Mouse (Mus musculus): ENCODE data around the gene Mphosph9. TPM values are rescaled to one million over a fixed set of nuclear protein-coding genes. Genes with fewer than 3 reads are reported as not detected.

The Mphosph9 gene
- polyA plus RNA-seq, 1 experiment = 4.4 TPM

DNA sequence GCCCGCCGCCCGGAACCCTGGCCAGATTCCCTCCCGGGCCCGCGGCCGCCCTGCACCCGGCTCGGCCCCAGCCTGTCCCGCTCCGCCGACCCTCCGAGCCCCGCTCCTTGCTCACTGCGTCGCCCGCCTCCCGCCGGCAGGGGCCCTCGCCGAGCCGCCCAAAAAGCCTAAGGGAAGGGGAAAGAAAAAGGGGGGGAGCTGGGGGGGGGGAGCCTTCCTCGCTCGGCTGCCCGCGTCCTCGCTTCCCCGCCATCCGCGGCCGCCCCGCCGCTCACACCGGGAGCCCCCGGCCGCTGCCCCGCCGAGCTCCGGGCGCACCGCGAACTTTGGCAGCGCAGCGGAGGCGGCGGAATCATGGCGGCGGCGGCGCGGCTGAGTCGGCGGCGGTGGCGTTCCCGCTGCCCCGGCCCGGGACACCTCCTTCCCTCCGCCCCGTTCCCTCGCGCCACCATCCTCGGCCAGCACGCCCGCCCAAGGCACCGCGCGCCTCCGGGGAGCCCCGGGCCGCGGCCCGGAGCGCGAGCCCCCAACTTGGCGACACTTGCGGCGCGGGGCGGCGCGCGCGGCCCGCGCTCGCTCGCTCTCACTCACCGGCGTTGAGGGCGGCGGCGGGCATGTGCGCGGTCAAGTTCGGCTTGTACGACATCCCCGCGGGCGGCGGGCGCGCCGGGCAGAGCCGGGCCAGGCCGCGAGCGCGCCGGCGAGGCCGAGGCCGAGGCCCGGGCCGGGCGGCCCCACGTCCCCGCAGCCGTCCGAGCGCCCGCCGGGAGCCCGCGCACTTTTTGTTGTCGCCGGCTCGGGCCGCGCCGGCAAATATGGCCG, 26.2 kb upstream of the Mphosph9 start:
- peak overlapping the region; percentile 81 for H3K4me3 ChIP-seq (ENCODE audit: extremely low read depth, insufficient read depth, insufficient read length)
- no peaks in the 10 kb centered on the region for H3K27me3 ChIP-seq (ENCODE audit: control insufficient read depth, insufficient read depth, low read length)
- 1% methylated on average over 81 of the region's 132 CpGs for WGBS
- H3K36me3 ChIP-seq (ENCODE audit: control insufficient read depth, insufficient read depth, low read length) = peaks cover 6% of the 10 kb centered on the region; the same call in 1 of the 2 replicates
- peaks cover 28% of the 10 kb centered on the region for H3K4me1 ChIP-seq (ENCODE audit: control insufficient read depth, insufficient read depth, insufficient read length)
- peak; percentile 35 to 55 for DNase-seq (ENCODE audit: low read depth in 1 of 2, low spot score in 2 of 2)
- TF ChIP-seq POLR2A (IDR thresholded peaks at IDR 0.05; ENCODE audit: low read depth, low read length) (no peak), CTCF (IDR thresholded peaks at IDR 0.05; ENCODE audit: extremely low read depth, insufficient read depth, insufficient read length, insufficient replicate concordance) (peak; percentile 49; the same call in 1 of the 2 replicates)
- peak overlapping the region; percentile 80 for H3K27ac ChIP-seq (ENCODE audit: insufficient read depth, low read length)

DNA sequence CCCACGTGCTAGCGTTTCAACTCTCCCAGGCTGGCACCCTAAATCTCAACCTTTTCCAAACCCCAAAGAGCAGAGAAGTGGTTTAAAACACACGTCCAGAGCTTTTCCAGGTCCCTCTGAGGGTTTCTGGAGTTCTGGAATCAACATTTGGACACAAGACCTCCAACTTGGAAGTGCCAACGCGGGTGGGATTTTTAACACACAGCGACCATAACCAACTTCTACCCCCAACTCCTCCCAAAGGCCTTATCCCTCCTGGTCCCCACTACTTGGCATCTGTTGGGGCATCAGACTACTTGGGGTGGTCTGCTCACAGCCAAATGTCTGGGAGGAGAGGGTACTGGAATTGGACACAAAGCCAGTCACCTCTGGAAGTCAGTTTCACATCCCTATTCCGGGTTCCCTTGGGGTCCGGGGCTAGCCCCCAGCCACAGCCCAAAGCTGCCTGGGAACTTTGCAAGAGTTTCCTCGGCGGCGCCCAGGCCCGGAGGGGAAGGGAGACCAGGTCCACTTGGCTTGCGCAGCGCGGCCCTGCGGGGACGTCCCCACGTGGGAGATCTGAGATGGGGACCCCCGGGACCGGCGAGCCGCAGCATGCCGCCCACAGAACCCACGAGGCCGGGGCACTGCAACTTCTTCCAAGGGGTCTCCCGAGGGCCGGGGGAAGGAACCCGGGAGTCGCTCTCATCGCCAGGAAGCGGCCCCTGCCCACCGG, 25.4 kb upstream of the Mphosph9 start:
- peak overlapping the region; percentile 81 for H3K4me3 ChIP-seq (ENCODE audit: extremely low read depth, insufficient read depth, insufficient read length)
- H3K36me3 ChIP-seq (ENCODE audit: control insufficient read depth, insufficient read depth, low read length) = peaks cover 12% of the 10 kb centered on the region
- DNase-seq (ENCODE audit: low read depth in 1 of 2, low spot score in 2 of 2) = peak in 1 of 2 experiments; percentile 26
- H3K27ac ChIP-seq (ENCODE audit: insufficient read depth, low read length) = peak overlapping the region; percentile 80
- H3K27me3 ChIP-seq (ENCODE audit: control insufficient read depth, insufficient read depth, low read length) = no peaks in the 10 kb centered on the region
- TF ChIP-seq POLR2A (IDR thresholded peaks at IDR 0.05; ENCODE audit: low read depth, low read length) = no peak
- no peak for TF ChIP-seq CTCF (IDR thresholded peaks at IDR 0.05; ENCODE audit: extremely low read depth, insufficient read depth, insufficient read length, insufficient replicate concordance)
- peaks cover 28% of the 10 kb centered on the region for H3K4me1 ChIP-seq (ENCODE audit: control insufficient read depth, insufficient read depth, insufficient read length)
- WGBS = under 1% methylated on average over 30 of the region's 32 CpGs

DNA sequence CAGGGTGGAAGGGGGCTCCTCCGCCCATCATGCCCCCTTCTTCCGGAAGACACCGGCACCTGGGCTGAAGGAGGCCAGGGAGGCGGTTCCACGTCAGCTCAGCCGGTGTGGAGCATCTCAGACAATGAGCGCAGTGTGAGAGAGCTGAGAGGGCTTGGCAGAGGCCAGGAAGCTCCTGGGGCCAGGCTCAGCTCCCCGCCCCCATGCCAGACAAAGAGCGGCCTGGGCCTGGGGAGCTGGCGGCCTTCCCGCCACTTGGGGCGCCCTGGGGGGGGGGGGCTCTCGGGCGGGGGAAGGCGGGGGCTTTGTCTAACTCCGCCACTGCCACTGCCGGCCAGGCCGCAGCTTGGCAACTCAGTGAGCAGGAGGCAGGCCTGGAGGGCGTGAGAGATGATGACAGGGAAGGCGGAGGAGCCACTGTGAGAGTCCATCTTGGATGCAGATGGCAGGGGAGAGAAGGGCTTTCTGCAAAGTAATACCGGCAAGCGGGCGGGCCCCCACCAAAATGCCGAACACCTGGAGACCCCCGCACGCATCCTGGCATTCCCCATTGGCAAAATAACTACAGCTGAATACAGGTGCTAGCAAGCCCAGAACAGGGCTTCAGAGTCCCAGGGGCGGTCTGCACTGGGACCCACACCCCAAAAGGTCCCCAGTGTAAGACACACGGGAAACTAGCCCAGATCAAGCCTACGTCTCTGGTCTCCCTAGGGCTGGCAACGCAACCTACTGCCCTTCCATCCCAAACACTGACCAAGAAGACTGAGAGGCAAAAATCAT, 24.6 kb upstream of the Mphosph9 start:
- Histone ChIP-seq H3K27me3 (ENCODE audit: control insufficient read depth, insufficient read depth, low read length) (no peaks in the 10 kb centered on the region), H3K36me3 (ENCODE audit: control insufficient read depth, insufficient read depth, low read length) (peaks cover 13% of the 10 kb centered on the region), H3K27ac (ENCODE audit: insufficient read depth, low read length) (peak overlapping the region; percentile 5; the same call in 1 of the 2 replicates), H3K4me3 (ENCODE audit: extremely low read depth, insufficient read depth, insufficient read length) (peak overlapping the region; percentile 81; the same call in 1 of the 2 replicates), H3K4me1 (ENCODE audit: control insufficient read depth, insufficient read depth, insufficient read length) (peaks cover 28% of the 10 kb centered on the region)
- 9% methylated on average over 30 of the region's 30 CpGs for WGBS
- peak; percentile 19 to 42 for DNase-seq (ENCODE audit: low read depth in 1 of 2, low spot score in 2 of 2)
- TF ChIP-seq POLR2A (IDR thresholded peaks at IDR 0.05; ENCODE audit: low read depth, low read length) = no peak
- TF ChIP-seq CTCF (IDR thresholded peaks at IDR 0.05; ENCODE audit: extremely low read depth, insufficient read depth, insufficient read length, insufficient replicate concordance) = no peak

GRCm38 (mm10) chr5:124351604-124352003, 23.8 kb upstream of the Mphosph9 start:
- DNase-seq (ENCODE audit: low read depth in 1 of 2, low spot score in 2 of 2) = no peak
- Histone ChIP-seq H3K36me3 (ENCODE audit: control insufficient read depth, insufficient read depth, low read length) (peaks cover 13% of the 10 kb centered on the region), H3K27me3 (ENCODE audit: control insufficient read depth, insufficient read depth, low read length) (no peaks in the 10 kb centered on the region), H3K4me3 (ENCODE audit: extremely low read depth, insufficient read depth, insufficient read length) (no peak overlapping the region), H3K27ac (ENCODE audit: insufficient read depth, low read length) (peak overlapping the region; percentile 8; the same call in 1 of the 2 replicates), H3K4me1 (ENCODE audit: control insufficient read depth, insufficient read depth, insufficient read length) (peaks cover 28% of the 10 kb centered on the region)
- TF ChIP-seq CTCF (IDR thresholded peaks at IDR 0.05; ENCODE audit: extremely low read depth, insufficient read depth, insufficient read length, insufficient replicate concordance) (no peak), POLR2A (IDR thresholded peaks at IDR 0.05; ENCODE audit: low read depth, low read length) (no peak)
- WGBS = 68% methylated on average over 3 of the region's 3 CpGs

GRCm38 (mm10) chr5:124351111-124351560, 23.4 kb upstream of the Mphosph9 start:
- peaks cover 28% of the 10 kb centered on the region for H3K4me1 ChIP-seq (ENCODE audit: control insufficient read depth, insufficient read depth, insufficient read length)
- DNase-seq (ENCODE audit: low read depth in 1 of 2, low spot score in 2 of 2) = no peak
- H3K27me3 ChIP-seq (ENCODE audit: control insufficient read depth, insufficient read depth, low read length) = no peaks in the 10 kb centered on the region
- no peak overlapping the region for H3K4me3 ChIP-seq (ENCODE audit: extremely low read depth, insufficient read depth, insufficient read length)
- peaks cover 17% of the 10 kb centered on the region for H3K36me3 ChIP-seq (ENCODE audit: control insufficient read depth, insufficient read depth, low read length)
- no peak for TF ChIP-seq CTCF (IDR thresholded peaks at IDR 0.05; ENCODE audit: extremely low read depth, insufficient read depth, insufficient read length, insufficient replicate concordance)
- TF ChIP-seq POLR2A (IDR thresholded peaks at IDR 0.05; ENCODE audit: low read depth, low read length) = no peak
- WGBS = 39% methylated on average over 7 of the region's 7 CpGs
- peak overlapping the region; percentile 8; the same call in 1 of the 2 replicates for H3K27ac ChIP-seq (ENCODE audit: insufficient read depth, low read length)

DNA sequence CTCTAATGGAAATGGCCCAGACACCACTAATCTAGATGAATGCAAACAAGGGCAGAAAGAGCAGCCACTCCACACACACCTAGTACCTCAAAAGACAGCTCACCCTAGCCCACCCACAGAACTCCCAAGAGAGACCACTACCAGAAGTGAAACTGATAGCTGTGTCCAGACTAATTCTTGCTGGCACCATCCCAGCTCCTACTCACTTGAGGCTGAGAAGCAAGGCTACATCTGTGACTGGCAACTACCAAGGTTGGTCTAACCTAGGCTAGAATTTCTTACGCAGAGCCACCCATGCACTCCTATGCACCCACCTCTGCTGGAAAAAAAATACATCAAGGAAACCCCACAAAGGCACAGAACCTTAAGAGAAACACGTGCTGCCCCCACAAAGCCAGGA, 22.6 kb upstream of the Mphosph9 start:
- Histone ChIP-seq H3K4me1 (ENCODE audit: control insufficient read depth, insufficient read depth, insufficient read length) (peaks cover 28% of the 10 kb centered on the region), H3K4me3 (ENCODE audit: extremely low read depth, insufficient read depth, insufficient read length) (no peak overlapping the region), H3K27me3 (ENCODE audit: control insufficient read depth, insufficient read depth, low read length) (no peaks in the 10 kb centered on the region), H3K27ac (ENCODE audit: insufficient read depth, low read length) (0 out of 2 replicates have a peak overlapping the region, but pooled peaks have one; percentile 8), H3K36me3 (ENCODE audit: control insufficient read depth, insufficient read depth, low read length) (peaks cover 19% of the 10 kb centered on the region)
- 66% methylated on average over 2 of the region's 2 CpGs for WGBS
- no peak for DNase-seq (ENCODE audit: low read depth in 1 of 2, low spot score in 2 of 2)
- TF ChIP-seq POLR2A (IDR thresholded peaks at IDR 0.05; ENCODE audit: low read depth, low read length) (no peak), CTCF (IDR thresholded peaks at IDR 0.05; ENCODE audit: extremely low read depth, insufficient read depth, insufficient read length, insufficient replicate concordance) (no peak)

Data from spleen, adult 2 months (tissue).